Mouse (Mus musculus): ENCODE measurements around the gene Fam117b. TPM values are rescaled to one million over a fixed set of nuclear protein-coding genes. Genes with fewer than 3 reads are reported as not detected.

Fam117b gene
- total RNA-seq, 2 experiments from 2014 or later = 15.8 to 26.9 TPM

DNA sequence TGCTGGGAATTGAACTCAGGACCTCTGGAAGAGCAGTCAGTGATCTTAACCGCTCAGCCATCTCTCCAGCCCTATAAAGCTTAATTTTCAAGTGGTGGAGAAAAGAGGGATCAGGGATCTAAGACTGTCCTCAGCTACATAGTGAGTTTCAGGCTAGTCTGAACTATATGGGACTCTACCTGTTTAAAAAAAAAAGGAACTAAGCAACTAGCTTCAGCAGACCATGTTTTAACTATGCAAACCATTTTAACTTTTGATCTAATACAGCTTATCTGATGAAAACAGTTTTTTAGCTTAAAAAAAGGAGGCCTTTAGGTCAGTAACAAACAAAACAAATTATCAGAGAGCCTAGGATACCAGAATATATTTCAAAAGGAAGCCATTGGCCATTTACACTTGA lies 1.9 kb upstream of the Fam117b start:
- no peak for DNase-seq
- intact Hi-C loops (cut with DNase I) = no loop called here

DNA sequence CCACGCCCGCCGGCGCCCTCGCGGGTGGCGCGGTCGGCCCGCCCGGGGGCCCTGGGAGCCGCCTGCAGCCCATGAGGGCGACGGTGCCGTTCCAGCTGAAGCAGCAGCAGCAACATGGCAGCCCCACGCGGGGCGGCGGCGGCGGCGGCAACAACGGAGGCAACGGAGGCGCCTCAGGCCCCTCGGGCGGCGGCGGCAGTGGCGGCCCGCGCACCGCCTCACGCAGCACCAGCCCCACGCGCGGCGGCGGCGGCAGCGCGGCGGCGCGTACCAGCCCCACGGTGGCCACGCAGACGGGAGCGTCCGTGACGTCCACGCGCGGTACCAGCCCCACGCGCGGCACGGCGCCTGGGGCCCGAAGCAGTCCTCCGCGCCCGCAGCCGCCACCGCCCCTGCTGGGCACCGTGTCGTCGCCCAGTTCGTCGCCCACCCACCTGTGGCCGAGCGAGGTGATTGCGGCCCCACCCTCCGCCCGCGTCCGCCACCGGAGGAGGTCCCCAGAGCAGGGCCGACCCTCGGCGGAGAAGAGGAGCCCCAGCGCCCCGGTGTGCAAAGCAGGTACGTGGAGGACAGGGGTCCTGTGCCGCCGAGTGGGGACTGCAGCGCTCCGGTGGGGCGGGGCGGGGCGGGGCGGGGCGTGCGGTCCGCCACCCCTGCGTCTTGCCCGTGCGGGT lies 526 bp downstream of the Fam117b start:
- intact Hi-C loops (cut with DNase I) = loop anchor here (2.0 kb wide), 1 partner anchor 27 kb away; no protein-coding TSS in a partner anchor
- peak; percentile 48 to 56 for DNase-seq

DNA sequence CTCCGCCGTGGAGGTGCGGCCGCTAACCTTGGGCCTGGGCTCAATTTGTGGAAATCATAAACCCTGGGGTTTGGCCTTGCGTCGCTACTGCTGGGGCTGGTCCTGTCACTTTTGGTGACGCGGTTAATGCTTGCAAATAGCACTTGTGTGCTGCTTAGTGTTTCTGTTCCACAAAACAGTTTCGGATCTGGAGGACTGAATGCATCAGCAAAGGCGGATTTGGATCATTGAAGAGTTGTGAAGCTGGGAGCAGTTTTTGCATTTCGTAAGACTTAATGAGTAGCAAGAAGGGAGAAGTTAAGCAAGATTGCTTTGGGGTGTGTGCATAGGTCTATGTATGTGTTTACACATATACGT lies 1.0 kb downstream of the Fam117b start:
- DNase-seq = peak in 1 of 2 experiments; percentile 45
- intact Hi-C loops (cut with DNase I) = loop anchor here (2.0 kb wide), 1 partner anchor 27 kb away; no protein-coding TSS in a partner anchor

DNA sequence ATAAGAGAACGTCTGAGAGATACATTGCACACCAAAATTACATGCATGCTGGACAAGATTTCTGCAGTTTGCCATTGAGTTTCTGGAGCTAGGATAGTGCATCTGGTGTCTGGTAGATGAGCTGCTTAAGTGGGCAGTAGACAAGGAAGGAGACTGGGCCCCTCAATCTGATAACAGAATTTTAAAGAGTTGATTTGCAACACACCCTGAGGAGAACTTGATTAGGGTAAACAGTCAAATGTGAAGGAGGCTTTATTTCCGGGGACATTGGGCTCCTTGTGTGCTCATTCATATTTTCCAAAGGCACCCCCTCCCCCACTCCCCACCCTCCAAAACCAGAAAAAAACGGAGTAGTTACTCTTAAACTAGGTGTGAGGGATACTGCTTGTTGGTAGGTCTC lies 2.0 kb downstream of the Fam117b start:
- intact Hi-C loops (cut with DNase I) = loop anchor here (5.0 kb wide), 1 partner anchor 53 kb away; no protein-coding TSS in a partner anchor
- no peak for DNase-seq

DNA sequence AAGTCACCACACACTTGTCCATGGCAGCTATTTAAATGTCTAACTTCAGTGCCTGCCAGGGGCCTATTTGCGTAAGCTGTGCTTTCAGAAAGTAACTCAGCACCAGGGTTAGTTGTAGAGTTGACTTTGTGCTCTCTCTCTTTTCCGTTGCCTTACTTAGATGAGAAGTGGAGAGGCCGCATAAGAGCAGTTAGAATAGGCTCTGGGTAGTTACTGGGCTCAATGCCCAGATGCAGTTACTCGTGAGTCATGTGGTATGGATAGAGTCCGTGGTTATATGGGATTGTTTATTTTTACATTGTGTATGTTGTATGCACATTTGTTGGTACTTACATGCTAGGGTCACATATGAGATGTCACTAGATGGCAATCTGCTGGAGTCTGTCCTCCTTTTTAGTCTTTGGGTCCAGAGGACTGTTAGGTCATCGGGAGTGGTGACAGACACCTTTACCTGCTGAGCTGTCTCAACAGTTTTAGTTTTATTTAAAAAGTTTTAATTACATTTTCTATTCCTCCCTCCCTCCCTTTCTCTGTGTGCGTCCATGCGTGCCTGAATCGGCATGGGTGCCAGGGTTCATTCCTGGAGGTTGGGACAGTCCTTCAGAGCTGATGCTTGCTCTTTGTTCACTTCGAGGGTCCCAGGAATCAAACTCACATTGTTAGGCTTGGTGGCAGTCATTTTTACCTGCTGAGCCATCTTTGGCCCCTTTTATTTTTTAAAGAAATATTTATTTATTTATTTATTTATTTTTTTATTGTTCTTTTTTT lies 3.2 kb downstream of the Fam117b start:
- intact Hi-C loops (cut with DNase I) = loop anchor here (5.0 kb wide), 1 partner anchor 51 kb away; no protein-coding TSS in a partner anchor
- peak in 1 of 2 experiments; percentile 35 for DNase-seq

DNA sequence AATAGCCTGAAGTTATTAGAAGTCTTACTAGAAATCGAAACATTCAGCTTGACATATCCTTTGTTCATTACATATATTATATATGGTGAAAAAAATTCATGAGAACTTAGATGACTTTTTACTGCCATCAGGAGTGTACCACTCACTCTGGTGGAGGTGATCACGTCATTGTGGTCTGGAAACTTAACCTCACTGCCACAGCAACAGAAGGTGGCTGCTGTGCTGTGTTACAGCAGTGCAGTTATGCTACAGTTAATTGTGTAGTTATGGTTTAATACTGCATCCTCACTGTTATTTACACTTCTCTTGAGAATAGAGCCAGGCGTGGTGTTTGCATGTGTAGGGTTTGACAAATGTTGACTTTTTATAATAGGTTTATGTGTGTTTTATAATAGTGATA lies 4.6 kb downstream of the Fam117b start:
- no peak for DNase-seq
- intact Hi-C loops (cut with DNase I) = loop anchor here (5.0 kb wide), 1 partner anchor 50 kb away; no protein-coding TSS in a partner anchor

DNA sequence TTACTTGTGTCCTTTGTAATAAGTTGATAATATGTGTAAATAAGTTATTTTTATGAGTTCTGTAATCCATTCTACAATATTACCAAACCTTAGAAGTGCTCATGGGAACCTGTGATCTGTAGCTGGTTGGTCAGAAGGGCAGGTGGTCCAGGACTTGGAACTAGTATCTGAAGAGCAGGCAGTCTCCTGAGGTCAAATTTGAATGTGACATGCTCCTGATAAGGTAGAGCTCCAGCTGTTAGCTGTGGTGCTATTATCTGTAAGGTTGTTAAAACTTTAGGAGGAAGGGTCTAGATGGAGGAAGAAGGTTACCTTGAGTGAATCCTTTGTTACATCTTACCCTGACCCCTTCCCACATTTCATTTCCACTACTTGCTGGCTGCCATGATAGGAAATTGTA lies 5.3 kb downstream of the Fam117b start:
- intact Hi-C loops (cut with DNase I) = loop anchor here (5.0 kb wide), 1 partner anchor 49 kb away; no protein-coding TSS in a partner anchor
- no peak for DNase-seq

DNA sequence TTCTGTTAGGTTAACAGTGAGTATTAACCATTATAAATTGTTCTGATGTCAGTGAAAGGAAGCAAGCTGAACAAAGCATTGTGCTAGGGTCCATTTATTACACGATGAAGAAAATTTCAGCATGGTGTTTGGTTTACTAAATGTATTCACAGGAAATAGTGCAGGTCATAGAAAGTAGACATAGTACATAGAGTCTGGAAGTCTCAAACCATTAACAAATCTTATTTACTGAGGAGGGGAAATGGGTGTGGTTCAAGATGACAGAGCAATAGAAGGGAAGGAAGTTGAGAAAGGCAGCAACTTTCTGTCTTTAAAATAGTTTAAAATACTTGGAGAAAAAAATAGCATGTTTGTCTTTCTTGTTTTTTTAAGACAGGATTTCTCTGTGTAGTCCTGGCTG lies 10.4 kb downstream of the Fam117b start:
- no peak for DNase-seq
- intact Hi-C loops (cut with DNase I) = no loop called here

DNA sequence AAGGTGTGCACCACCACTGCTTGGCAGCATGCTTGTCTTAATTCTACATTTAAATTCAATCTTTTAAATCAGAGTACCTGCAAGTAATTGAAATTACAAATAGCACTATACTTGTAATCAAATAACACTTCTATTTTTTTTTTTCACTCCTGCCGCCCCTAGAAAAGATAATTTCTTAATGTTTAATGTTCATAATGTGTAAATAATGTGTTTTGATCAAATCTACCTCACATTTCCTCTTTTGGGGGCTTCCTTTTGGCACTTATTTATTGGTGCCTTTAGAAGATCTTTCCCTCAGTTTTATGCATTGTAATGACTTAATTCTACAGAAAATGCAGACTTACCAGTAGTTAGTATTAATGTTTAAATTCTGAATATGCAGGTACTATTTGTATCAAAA lies 10.9 kb downstream of the Fam117b start:
- no peak for DNase-seq
- intact Hi-C loops (cut with DNase I) = no loop called here

DNA sequence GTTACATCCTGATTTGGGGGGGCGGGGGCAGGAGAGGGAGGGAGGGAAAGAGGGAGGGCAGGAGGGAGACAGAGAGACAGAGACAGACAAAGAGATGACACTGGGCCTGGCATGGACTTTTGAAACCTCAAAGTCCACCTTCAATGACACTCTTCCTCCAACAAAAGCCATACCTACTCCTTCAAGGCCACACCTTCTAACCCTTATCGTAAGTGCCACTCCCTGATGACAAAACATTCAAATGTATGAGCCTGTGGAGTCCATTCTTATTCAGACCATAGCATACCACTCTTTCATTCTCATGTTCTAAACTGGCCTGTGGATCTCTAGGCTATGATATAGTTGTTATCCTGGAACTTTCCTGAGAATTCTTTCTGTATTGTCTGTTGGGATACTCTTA lies 11.6 kb downstream of the Fam117b start:
- intact Hi-C loops (cut with DNase I) = no loop called here
- DNase-seq = no peak

DNA sequence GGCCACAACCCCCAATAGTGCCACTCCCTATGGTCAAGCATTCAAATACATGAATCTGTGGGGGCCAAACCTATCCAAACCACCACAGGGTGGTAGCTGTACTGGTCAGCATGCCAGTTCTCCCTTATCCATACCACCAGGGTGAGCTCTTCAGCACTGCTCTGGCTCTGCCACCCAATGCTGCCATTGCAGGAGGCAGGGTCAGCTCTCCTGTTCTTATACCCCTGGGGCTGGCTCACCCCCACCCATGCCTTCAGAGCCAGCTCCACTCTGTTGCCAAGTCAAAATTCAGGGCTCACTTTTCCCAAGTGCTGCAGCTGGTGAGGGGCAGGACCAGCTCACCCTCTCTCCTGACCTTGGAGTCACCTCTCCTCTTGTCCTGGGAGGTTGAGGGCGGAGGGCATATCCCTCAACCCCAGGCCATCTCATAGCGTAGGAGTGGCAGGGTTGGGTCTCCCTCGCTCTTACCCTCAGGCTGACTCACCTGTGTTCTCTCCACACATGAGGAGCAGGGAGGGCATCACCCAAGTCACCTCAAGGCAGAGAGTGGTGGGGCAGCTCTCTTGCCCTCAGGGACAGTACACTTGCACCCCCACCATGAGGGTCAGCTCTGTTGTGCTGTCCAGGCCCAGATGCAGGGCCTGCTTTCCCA lies 13.3 kb downstream of the Fam117b start:
- intact Hi-C loops (cut with DNase I) = no loop called here

DNA sequence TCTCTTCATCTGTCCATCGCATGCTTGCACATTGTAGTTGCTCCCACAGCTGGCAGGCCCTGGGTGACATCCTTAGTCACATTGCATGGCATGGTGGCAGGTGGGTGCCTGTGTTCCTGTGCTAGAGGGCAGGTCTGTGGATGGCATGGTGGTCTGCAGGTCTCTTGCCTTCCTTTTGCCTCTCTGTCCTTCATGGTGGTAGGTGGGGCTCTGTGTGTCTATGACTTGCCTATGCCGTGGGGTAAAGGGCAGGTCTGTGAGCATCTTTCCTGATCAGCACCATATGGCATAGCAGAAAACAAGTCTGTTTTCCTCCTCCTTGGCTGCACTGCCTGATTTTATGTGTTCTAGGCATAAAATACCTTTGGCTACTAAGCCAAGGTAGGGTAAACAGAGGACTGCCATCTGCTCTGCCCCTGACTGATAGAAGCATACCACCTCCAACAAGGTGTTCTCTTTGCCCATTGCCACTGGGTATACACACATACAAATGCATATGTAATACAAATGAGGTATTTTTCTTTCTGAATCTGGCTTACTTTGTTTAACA lies 14.4 kb downstream of the Fam117b start:
- intact Hi-C loops (cut with DNase I) = no loop called here
- no peak for DNase-seq

More for the DNA sequence above, 13.3 kb downstream of the Fam117b start:
- no peak for DNase-seq

DNA sequence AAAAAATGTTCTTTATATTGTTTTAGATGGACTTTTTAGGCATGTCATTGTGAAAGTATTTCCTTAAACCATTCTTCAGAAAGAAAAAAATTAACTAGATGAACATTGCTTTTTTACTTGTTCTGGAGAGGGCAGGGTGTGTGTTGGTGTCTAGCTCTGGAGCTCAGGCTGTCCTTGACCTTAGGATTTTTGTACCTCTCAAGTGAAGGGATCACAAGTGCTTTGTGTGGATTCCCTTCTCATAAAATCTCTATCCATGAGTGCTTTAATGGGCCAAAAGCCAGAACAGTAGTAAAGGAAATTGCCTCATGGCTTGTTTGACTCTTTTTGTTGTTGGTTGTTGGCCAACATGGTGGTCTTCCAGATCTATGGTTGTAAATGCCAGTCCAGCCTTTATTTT lies 18.1 kb downstream of the Fam117b start:
- intact Hi-C loops (cut with DNase I) = no loop called here
- DNase-seq = no peak

DNA sequence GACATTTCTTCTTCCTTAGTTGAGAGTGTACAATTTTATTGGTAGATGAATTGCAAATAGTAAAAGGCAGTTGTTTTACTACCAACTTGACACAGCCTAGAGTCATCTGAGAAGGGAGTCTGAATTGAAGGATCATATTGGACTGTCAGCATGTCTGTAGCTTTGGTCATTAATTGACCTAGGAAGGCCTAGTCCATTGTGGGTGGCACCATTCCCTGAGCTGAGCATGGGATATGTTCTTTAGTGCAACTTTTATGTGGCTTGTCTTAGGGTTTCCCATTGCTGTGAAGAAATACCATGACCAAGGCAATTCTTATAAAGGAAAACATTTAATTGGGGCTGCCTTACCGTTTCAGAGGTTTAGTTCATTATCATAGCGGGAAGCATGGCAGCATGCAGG lies 20.2 kb downstream of the Fam117b start:
- intact Hi-C loops (cut with DNase I) = no loop called here
- DNase-seq = no peak

DNA sequence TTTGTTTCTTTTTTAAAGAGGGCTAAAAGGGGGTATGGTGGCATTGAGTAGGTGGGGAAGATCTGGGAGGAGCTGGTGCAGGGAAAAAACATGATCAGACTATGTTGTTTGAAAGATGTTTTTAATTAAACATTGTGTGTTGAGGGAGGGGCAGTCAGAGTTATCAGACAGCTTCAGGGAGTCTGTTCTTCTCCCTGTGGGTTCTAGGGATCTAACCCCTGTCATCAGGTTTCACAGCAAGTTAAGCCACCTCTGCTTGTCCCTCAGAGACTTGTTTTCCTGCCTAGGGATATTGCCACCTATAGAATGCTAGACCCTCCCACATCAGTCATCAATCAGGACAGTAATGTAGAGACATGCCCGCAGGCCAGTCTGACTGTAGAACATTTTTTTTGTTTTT lies 28.3 kb downstream of the Fam117b start:
- intact Hi-C loops (cut with DNase I) = no loop called here
- no peak for DNase-seq

DNA sequence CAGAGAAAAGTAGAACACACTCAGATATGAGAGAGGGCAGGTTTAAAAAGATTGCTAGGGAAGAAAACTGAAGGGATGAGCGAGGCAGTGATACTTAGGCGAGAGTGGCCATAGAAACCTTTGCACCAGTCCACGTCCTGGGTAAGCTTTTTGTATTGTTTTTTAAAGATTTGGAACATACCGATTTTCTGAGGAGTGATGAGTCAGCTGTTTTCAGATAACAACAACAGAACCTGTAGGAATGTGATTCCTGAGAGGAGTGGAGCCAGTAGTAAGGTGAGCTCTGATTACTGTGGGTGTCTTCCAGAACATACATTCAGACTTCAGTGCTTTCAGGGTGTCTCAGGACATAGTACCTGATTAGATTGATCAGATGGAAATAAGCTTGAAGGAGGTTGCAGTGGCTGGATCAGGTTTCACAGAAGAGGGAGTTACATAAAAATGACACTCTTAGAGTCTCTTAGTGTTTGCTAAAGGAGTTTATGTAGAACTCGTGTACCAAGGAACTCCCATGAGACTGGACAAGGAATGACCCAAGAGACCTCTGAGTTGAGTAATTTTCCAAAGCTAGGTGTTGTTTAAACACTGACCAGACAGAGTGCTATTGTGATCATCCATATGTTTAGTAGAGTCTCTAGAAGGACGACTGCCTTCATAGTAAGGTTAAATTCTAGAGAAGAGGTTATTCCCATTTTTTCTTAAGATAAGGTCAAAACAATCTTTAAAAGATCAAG lies 29.4 kb downstream of the Fam117b start:
- intact Hi-C loops (cut with DNase I) = no loop called here
- DNase-seq = no peak

DNA sequence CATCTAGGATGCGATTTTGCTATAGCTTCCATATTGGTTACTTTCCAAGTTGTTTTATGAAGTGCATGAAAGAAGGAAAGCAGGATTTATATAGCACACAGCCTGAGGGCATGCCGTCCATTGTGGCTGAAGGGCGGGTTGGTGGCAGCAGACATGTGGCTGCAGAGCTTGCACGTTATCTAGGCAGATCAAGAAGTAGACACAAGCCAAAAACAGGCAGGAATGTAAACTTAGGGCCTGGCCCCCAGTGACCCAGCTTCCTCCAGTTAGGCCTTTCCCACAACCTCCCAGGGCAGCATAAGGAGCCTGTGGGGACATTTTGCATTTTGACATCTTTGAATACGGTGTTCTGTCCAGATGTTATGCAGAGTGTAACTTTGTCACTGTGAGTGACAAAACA lies 31.0 kb downstream of the Fam117b start:
- DNase-seq = no peak
- intact Hi-C loops (cut with DNase I) = no loop called here

DNA sequence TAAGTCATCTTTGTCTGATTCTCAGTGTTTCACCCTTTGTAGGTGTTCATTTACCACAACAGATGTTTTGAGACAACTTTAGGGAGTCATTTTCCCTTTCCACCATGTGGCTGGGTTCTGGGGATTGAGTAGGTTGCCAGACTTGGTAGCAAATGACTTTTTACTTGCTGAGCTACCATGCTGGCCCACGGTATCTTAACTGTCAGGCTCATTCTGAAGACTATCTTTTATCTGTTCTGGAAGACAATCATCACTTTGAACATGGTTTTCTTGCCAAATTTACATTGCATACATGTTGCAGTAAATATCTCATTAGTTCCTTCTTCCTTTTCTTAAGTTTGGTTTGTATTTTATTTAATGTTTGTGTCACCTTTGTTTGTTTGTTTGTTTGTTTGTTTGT lies 33.2 kb downstream of the Fam117b start:
- intact Hi-C loops (cut with DNase I) = no loop called here
- no peak for DNase-seq

DNA sequence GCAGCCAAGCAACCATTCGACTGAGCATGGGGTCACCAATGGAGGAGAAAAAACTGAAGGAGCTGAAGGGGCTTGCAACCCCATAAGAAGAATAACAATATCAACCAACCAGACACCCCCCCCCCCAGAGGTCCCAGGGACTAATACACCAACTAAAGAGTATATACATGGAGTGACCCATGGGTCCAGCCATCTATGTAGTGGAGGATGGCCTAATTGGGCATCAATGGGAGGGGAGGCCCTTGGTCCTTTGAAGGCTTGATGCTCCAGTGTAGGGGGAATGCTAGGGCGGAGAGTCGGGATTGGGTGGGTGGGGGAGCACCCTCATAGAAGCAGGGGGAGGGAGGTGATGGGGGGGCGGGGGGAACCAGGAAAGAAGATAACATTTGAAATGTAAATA lies 34.7 kb downstream of the Fam117b start:
- DNase-seq = no peak
- intact Hi-C loops (cut with DNase I) = no loop called here

DNA sequence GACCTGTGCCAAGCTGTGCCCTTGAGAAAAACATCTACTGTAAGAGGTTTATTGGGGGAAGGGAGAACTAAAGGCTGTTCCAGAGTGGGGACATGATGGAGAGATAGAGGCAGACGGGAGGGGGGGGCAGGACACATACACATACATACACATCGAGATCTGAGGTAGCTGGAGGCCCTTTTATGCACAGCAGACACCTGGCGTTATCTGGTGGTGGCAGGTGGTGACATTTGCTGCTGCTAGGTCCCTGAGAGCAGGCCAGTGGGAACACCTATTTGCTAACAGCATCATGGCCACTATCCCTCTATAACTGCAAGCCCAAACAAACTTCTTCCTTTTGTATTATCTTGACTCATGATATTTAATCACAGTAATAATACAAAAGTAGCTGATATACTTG lies 44.4 kb downstream of the Fam117b start:
- intact Hi-C loops (cut with DNase I) = no loop called here
- DNase-seq = no peak

DNA sequence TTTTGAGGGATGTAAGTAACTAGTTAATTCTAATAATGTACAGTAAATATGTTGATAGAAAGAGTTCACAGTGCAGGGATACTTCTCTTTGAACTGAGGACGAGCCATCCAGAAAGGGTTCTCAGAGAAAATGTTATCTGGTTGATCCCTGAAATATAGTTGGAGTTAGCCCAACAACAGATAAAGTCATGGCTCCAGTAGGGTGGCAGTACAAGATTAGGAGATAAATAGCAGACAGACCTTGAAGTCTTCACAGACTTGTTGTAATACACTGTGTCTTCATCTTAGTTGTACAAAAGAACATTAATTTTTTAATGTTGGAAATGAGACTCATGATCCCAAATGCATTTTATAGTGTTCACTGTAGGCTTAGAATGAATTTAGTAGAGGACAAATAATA lies 47.1 kb downstream of the Fam117b start:
- DNase-seq = no peak
- intact Hi-C loops (cut with DNase I) = no loop called here

Measured in heart, postnatal 10 days (tissue).